Mouse (Mus musculus): ENCODE measurements at regions not wholly inside any gene's neighbourhood (a gene's known extent, or its start where the extent isn't known, plus 50 kb on each side); places are given as distances from the start of the nearest gene placed in this dataset.

- no peak for TF ChIP-seq CTCF (IDR thresholded peaks at IDR 0.05; ENCODE audit: borderline replicate concordance, extremely low read depth, insufficient read depth, insufficient read length)
- TF ChIP-seq POLR2A (IDR thresholded peaks at IDR 0.05; ENCODE audit: borderline replicate concordance, extremely low read depth, insufficient read depth, insufficient read length, poor library complexity, severe bottlenecking): no peak
These were observed 96.9 kb upstream of the Ust start for GRCm38 (mm10) chr10:8615452-8616025.
